Mouse (Mus musculus) embryonic facial prominence, embryonic 15.5 days (tissue): ENCODE measurements around the gene Il21. TPM values are rescaled to one million over a fixed set of nuclear protein-coding genes. Genes with fewer than 3 reads are reported as not detected.

Experiments used
- ATAC-seq: fragments of 200-750 bp; cut with Nextera tagmentation; 2 replicates; pipeline ENCODE4 v1.8.0; 2017; ENCODE audit warnings: low read depth, moderate TSS enrichment; ENCODE audit not compliant: insufficient number of reproducible peaks, low FRiP score, low TSS enrichment
- H3K27ac ChIP-seq: fragments of 300-500 bp; sonication (generic); replicated peaks from 2 replicates; pipeline ENCODE4 v1.5.1; 2015; ENCODE audit warnings: mild to moderate bottlenecking, inconsistent platforms
- H3K27me3 ChIP-seq: fragments of 300-500 bp; sonication (generic); 2 replicates; pipeline ENCODE4 v1.6.1; 2015; ENCODE audit warnings: inconsistent platforms
- H3K36me3 ChIP-seq: fragments of 300-500 bp; sonication (generic); 2 replicates; pipeline ENCODE4 v1.6.1; 2015; ENCODE audit warnings: mild to moderate bottlenecking, inconsistent platforms
- H3K4me1 ChIP-seq: fragments of 300-500 bp; sonication (generic); 2 replicates; pipeline ENCODE4 v1.6.1; 2015; ENCODE audit warnings: inconsistent platforms
- H3K4me2 ChIP-seq: fragments of 300-500 bp; sonication (generic); replicated peaks from 2 replicates; pipeline ENCODE4 v1.6.1; 2015; ENCODE audit warnings: mild to moderate bottlenecking, inconsistent platforms
- H3K4me3 ChIP-seq: fragments of 300-500 bp; sonication (generic); replicated peaks from 2 replicates; pipeline ENCODE4 v1.5.1; 2015; ENCODE audit warnings: mild to moderate bottlenecking, inconsistent platforms
- H3K9ac ChIP-seq: fragments of 300-500 bp; sonication (generic); 2 replicates; pipeline ENCODE4 v1.6.1; 2015; ENCODE audit warnings: inconsistent platforms
- H3K9me3 ChIP-seq: fragments of 300-500 bp; sonication (generic); replicated peaks from 2 replicates; pipeline ENCODE4 v1.6.1; 2016; ENCODE audit warnings: inconsistent platforms
- WGBS: fragments of 180-500 bp; shearing (Covaris S2); methylation state at CpG from one replicate; pipeline ENCODE4 v1.1.7; 2015; 5-methylcytosine and 5-hydroxymethylcytosine counted together
- polyA plus RNA-seq: library from polyadenylated mRNA; unstranded; fragments of >200 nt; fragmentation: Nextera tagmentation; extraction: Ambion mirVana; gene quantifications from 2 replicates; pipeline ENCODE4 v1.2.1, GENCODE M21; 2015

Gene Il21
- polyA plus RNA-seq = not detected in 2 replicates

DNA sequence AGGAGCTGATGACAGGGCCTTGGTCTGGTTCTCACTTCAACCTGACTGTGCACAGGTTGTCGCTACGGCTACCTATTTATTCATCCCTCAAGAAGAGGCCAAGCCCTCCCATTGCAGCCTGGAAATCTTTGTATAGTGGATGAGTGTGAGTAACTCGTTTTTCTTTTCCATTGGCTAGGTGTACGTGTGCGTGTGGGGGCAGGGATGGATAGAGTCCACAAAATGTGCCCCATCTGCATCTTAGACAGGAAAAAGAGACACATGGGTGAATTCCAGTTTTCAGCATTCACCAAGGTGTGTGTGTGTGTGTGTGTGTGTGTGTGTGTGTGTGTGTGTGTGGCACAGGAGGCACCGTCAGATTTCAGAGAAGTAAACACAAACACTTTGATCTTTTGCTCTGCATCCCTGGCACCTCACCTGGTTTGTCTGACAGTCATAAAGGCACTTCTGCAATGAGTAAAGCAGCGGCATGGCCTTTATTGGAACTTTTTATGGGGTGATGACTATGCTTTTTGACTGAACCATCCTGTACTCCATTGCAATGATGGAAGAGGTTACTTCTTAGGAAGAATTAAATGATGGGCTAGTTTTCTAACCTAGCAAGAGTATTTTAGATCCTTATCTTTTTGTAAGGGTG, at the start of gene Il21:
Il21 (minus strand) TSS at position 51 of the 637 bp plus-strand sequence.
- Histone ChIP-seq H3K9ac (no peak within 1 kb of the TSS), H3K9me3 (no peaks in the 10 kb centered on the region), H3K27me3 (no peaks in the 10 kb centered on the region), H3K4me3 (no peak within 1 kb of the TSS), H3K27ac (no peak within 1 kb of the TSS), H3K4me1 (no peaks in the 10 kb centered on the region), H3K4me2 (no peak within 1 kb of the TSS), H3K36me3 (no peaks in the 10 kb centered on the region)
- ATAC-seq = no peak
- 84% methylated on average over 7 of the region's 7 CpGs for WGBS

DNA sequence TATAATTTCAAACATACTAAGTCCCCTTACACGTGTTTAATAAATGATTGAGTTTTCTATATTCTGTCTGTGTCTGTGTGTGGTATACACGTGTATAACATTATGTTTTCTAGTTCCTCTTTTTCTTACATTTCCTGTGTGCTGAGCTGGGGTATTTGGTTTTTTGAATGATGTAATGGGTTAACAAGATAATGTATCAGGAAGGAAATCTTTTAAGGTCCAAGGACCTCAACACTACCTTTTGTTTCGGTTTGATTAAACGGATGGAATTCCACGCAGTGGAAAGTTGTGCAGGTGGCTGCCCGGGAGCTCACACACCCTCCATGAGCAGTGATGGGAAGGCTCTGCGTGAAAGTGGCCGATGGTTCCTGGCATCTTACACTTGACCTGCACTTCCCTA, 48.4 kb upstream of the Il21 start:
- 72% methylated on average over 8 of the region's 8 CpGs for WGBS
- no peak for ATAC-seq
- H3K36me3 ChIP-seq = no peaks in the 10 kb centered on the region
- H3K27ac ChIP-seq = no peak overlapping the region
- no peak overlapping the region for H3K4me2 ChIP-seq
- H3K27me3 ChIP-seq = no peaks in the 10 kb centered on the region
- H3K4me3 ChIP-seq = no peak overlapping the region
- H3K9ac ChIP-seq = no peak overlapping the region
- H3K4me1 ChIP-seq = no peaks in the 10 kb centered on the region
- no peaks in the 10 kb centered on the region for H3K9me3 ChIP-seq

DNA sequence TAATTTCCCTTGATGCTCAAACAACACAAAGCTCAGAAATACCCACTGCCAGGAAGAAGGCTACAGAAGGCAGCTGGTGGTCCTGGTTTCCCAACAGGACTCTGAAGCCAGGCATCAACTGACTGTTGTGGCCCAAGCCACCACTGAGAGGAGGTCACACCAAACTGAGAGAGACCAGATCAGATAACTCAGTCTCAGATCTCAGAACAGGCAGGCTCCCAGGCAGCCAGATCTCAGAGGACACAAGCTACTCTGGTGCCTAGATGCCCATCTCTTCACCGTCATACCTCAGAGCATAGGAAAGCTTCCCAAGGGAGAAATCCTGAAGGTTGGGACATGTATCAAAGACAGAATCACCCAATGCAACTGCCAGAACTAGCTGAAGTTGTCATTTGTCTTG, 47.8 kb upstream of the Il21 start:
- H3K9me3 ChIP-seq = no peaks in the 10 kb centered on the region
- ATAC-seq = no peak
- H3K36me3 ChIP-seq = no peaks in the 10 kb centered on the region
- WGBS = 92% methylated on average over 1 of the region's 1 CpGs
- H3K27ac ChIP-seq = no peak overlapping the region
- H3K9ac ChIP-seq = no peak overlapping the region
- no peak overlapping the region for H3K4me3 ChIP-seq
- H3K4me2 ChIP-seq = no peak overlapping the region
- no peaks in the 10 kb centered on the region for H3K27me3 ChIP-seq
- H3K4me1 ChIP-seq = no peaks in the 10 kb centered on the region

GRCm38 (mm10) chr3:37274661-37275060, 42.2 kb upstream of the Il21 start:
- Histone ChIP-seq H3K9me3 (no peaks in the 10 kb centered on the region), H3K36me3 (no peaks in the 10 kb centered on the region), H3K4me3 (no peak overlapping the region), H3K4me2 (no peak overlapping the region), H3K4me1 (no peaks in the 10 kb centered on the region), H3K9ac (no peak overlapping the region), H3K27ac (no peak overlapping the region), H3K27me3 (peaks cover 3% of the 10 kb centered on the region; the same call in 1 of the 2 replicates)
- WGBS = 79% methylated on average over 6 of the region's 6 CpGs
- no peak for ATAC-seq

- no peak for ATAC-seq
- WGBS = 82% methylated on average over 7 of the region's 7 CpGs
- no peak overlapping the region for H3K9ac ChIP-seq
- H3K4me1 ChIP-seq = no peaks in the 10 kb centered on the region
- H3K4me2 ChIP-seq = no peak overlapping the region
- no peak overlapping the region for H3K4me3 ChIP-seq
- no peaks in the 10 kb centered on the region for H3K36me3 ChIP-seq
- no peaks in the 10 kb centered on the region for H3K9me3 ChIP-seq
- H3K27ac ChIP-seq = no peak overlapping the region
- peaks cover 3% of the 10 kb centered on the region; the same call in 1 of the 2 replicates for H3K27me3 ChIP-seq
Observed at GRCm38 (mm10) chr3:37273092-37273491, 40.7 kb upstream of the Il21 start.

GRCm38 (mm10) chr3:37271209-37271608, 38.8 kb upstream of the Il21 start:
- Histone ChIP-seq H3K4me3 (no peak overlapping the region), H3K27ac (no peak overlapping the region), H3K4me1 (no peaks in the 10 kb centered on the region)

GRCm38 (mm10) chr3:37269926-37270325, 37.5 kb upstream of the Il21 start:
- Histone ChIP-seq H3K4me2 (no peak overlapping the region), H3K9me3 (no peaks in the 10 kb centered on the region), H3K27ac (no peak overlapping the region), H3K4me3 (no peak overlapping the region), H3K27me3 (peaks cover 3% of the 10 kb centered on the region; the same call in 1 of the 2 replicates), H3K9ac (no peak overlapping the region), H3K4me1 (no peaks in the 10 kb centered on the region), H3K36me3 (no peaks in the 10 kb centered on the region)
- 70% methylated on average over 4 of the region's 4 CpGs for WGBS
- no peak for ATAC-seq

More at GRCm38 (mm10) chr3:37271209-37271608, 38.8 kb upstream of the Il21 start:
- H3K9ac ChIP-seq = no peak overlapping the region
- H3K27me3 ChIP-seq = peaks cover 3% of the 10 kb centered on the region; the same call in 1 of the 2 replicates
- ATAC-seq = no peak
- no peak overlapping the region for H3K4me2 ChIP-seq
- H3K9me3 ChIP-seq = no peaks in the 10 kb centered on the region
- H3K36me3 ChIP-seq = no peaks in the 10 kb centered on the region
- WGBS = 3% methylated on average over 1 of the region's 1 CpGs

DNA sequence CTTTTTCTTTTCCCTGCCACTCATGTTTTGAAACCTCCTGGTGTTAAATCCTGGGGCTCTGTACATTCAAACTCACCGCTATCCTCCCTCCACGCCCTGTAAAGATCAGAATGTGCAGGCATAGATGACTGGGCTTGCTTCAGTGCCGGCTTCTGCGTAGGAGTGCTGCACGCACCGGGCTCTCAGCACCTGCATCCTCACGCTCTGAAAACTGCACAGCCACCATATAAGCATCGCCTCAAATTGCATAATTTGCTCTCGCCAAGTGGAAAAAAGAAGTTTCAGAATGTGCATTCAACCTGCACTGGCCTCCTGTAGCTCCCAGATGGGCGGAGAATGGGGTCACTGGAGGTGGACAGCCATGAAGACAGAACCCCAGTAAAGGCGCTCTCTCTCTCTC, 35.9 kb upstream of the Il21 start:
- Histone ChIP-seq H3K9me3 (no peaks in the 10 kb centered on the region), H3K4me3 (no peak overlapping the region), H3K36me3 (no peaks in the 10 kb centered on the region), H3K9ac (no peak overlapping the region), H3K27ac (no peak overlapping the region), H3K27me3 (no peaks in the 10 kb centered on the region), H3K4me2 (no peak overlapping the region), H3K4me1 (no peaks in the 10 kb centered on the region)
- WGBS = 84% methylated on average over 11 of the region's 11 CpGs
- ATAC-seq = no peak

GRCm38 (mm10) chr3:37259331-37259999, 27.0 kb upstream of the Il21 start:
- Histone ChIP-seq H3K9me3 (no peaks in the 10 kb centered on the region), H3K4me2 (no peak overlapping the region), H3K4me3 (no peak overlapping the region), H3K27me3 (no peaks in the 10 kb centered on the region), H3K9ac (no peak overlapping the region), H3K36me3 (no peaks in the 10 kb centered on the region), H3K4me1 (no peaks in the 10 kb centered on the region), H3K27ac (no peak overlapping the region)
- ATAC-seq = no peak
- 62% methylated on average over 10 of the region's 10 CpGs for WGBS

- no peaks in the 10 kb centered on the region for H3K27me3 ChIP-seq
- H3K4me2 ChIP-seq = no peak overlapping the region
- no peaks in the 10 kb centered on the region for H3K9me3 ChIP-seq
Observed at GRCm38 (mm10) chr3:37257776-37258175, 25.3 kb upstream of the Il21 start.

DNA sequence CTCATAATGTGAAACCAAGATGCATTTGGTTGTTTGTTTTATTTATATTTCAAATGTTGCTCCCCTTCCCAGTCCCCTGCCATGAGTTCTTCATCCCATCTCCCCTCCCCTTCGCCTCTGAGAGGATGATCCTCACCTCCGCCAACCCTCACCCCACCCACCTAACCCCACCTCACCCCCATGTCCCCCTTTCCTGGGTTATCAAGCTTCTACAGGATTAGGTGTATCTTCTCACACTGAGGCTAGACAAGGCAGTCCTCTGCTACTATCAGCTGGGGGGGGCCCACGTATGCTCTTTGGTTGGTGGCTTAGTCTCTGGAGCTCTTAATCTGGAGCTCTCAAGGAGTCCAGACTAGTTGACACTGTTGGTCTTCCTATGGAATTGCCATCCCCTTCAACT, 18.5 kb upstream of the Il21 start:
- H3K27me3 ChIP-seq = no peaks in the 10 kb centered on the region
- no peak overlapping the region for H3K27ac ChIP-seq
- H3K4me2 ChIP-seq = no peak overlapping the region
- ATAC-seq = no peak
- 91% methylated on average over 3 of the region's 3 CpGs for WGBS
- no peaks in the 10 kb centered on the region for H3K4me1 ChIP-seq
- no peaks in the 10 kb centered on the region for H3K9me3 ChIP-seq
- H3K9ac ChIP-seq = no peak overlapping the region
- no peak overlapping the region for H3K4me3 ChIP-seq
- H3K36me3 ChIP-seq = no peaks in the 10 kb centered on the region

More at GRCm38 (mm10) chr3:37257776-37258175, 25.3 kb upstream of the Il21 start:
- Histone ChIP-seq H3K27ac (no peak overlapping the region), H3K4me3 (no peak overlapping the region), H3K36me3 (no peaks in the 10 kb centered on the region), H3K9ac (no peak overlapping the region), H3K4me1 (no peaks in the 10 kb centered on the region)
- 87% methylated on average over 15 of the region's 15 CpGs for WGBS
- ATAC-seq = no peak

DNA sequence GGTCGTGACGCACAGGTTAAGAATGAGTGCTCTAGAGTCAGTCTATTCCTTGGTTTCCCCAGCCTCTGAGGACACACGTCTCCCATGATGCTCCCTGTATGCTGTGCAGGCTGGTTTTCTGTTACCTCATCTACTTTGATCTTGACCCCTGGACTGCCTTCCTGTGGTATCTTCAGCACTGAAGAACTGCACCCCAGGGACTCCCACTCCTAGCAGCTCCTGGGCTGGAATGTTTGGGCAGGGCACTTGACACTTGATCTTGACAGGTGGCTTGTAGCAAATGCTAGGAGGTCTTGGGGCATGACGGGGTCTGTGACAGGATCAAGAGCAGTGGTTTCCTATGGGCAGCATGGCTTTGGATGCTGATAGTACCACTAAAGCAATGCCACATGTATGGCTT, 2.6 kb upstream of the Il21 start:
- Histone ChIP-seq H3K4me2 (no peak overlapping the region), H3K4me1 (no peaks in the 10 kb centered on the region), H3K36me3 (no peaks in the 10 kb centered on the region), H3K9ac (no peak overlapping the region), H3K27me3 (no peaks in the 10 kb centered on the region), H3K4me3 (no peak overlapping the region), H3K9me3 (no peaks in the 10 kb centered on the region), H3K27ac (no peak overlapping the region)
- ATAC-seq = no peak
- 64% methylated on average over 4 of the region's 4 CpGs for WGBS
